Mouse (Mus musculus): ENCODE measurements at regions not wholly inside any gene's neighbourhood (a gene's known extent, or its start where the extent isn't known, plus 50 kb on each side); places are given as distances from the start of the nearest gene placed in this dataset.

DNA sequence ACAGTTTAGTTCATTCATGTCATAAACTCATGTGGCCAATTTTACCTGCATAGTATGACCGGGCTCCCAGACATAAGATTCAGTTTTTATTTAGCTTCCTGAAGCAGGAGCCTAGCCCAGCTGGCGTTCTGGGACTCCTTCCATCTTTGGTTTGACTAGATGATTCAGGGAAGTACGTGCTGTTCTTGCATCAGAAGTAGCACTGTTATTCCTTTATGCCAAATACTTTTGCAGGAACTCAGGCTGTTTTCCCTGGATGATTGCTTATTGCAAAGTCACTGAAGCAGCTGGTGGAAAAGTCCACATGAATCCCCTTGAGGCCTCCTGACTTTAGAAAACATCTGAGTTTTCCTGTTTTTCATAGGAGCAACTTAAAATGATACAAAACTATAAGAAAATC is 88.4 kb downstream of the Gm43517 start:
- no peak for TF ChIP-seq POLR2A (IDR thresholded peaks at IDR 0.05; ENCODE audit: extremely low read depth, insufficient read depth, low read length)
- no peak for TF ChIP-seq CTCF (IDR thresholded peaks at IDR 0.05; ENCODE audit: extremely low read depth, insufficient read depth, low read length)
